Mouse (Mus musculus): ENCODE measurements around the gene Lpin3.
A peak's percentile ranks its signal among the peaks of the same experiment; 100 is the strongest.

Lpin3 gene

DNA sequence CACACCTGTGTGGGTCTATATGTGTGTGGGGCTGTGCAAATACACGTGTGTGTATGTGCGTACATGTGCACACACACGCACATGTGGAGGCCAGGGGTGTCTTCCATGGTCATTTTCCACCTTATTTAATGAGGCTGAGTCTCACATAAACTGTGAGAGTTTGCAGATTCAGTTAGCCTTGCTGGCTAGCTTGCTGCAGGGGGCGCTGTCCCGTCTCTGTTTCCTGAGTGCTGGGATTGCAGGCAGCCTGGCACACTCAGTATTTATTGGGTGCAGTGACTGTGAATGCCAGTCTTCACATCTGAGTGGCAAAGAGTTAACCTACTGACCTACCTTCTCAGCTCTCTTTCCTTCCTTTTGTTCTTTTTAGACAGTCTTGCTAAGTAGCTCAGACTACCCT lies 53.4 kb downstream of the Lpin3 start:
- DNase-seq (ENCODE audit: low spot score): no peak

GRCm38 (mm10) chr2:160934451-160934850 lies 54.0 kb downstream of the Lpin3 start:
- DNase-seq (ENCODE audit: low spot score): no peak

- DNase-seq (ENCODE audit: low spot score): peak; percentile 44
Measured at GRCm38 (mm10) chr2:160940930-160941709, 60.6 kb downstream of the Lpin3 start.

DNA sequence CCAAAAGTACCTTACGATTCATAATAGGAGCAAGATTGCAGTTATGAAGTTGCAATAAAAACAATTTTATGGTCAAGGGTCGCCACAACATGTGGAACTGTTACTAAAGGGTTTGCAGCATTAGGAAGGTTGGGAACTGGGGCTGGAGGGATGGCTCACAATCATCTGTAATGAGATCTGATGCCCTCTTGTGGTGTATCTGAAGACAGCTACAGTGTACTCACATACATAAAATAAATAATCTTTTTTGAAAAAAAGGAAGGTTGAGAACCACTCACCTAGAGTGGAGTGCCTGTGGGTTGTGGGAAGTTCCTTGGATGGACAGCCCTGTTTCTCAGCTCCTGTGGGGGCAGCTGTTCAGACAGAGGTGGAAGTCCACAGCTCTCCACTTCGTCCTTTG lies 62.0 kb downstream of the Lpin3 start:
- no peak for DNase-seq (ENCODE audit: low spot score)

GRCm38 (mm10) chr2:160951595-160951994 lies 71.1 kb downstream of the Lpin3 start:
- DNase-seq (ENCODE audit: low spot score): no peak

- DNase-seq (ENCODE audit: low spot score): no peak
Measured at GRCm38 (mm10) chr2:160953131-160953873, 72.8 kb downstream of the Lpin3 start.

GRCm38 (mm10) chr2:160954541-160954940 lies 74.1 kb downstream of the Lpin3 start:
- no peak for DNase-seq (ENCODE audit: low spot score)

GRCm38 (mm10) chr2:160955331-160955730 lies 74.9 kb downstream of the Lpin3 start:
- DNase-seq (ENCODE audit: low spot score): no peak
